Mouse (Mus musculus) monocyte, adult 59 days (primary cell): Measurements from ENCODE around the gene Fam177a. TPM values are rescaled to one million over a fixed set of nuclear protein-coding genes. Genes with fewer than 3 reads are reported as not detected.

Experiments
- total RNA-seq, 2 experiments: library from RNA; stranded (reverse); gene quantifications; one replicate each; pipeline ENCODE4 v1.2.4; 2023

The Fam177a gene
- 1 to 10 TPM in 1 of 2 experiments, not detected in 1; 9.9 TPM for total RNA-seq

DNA sequence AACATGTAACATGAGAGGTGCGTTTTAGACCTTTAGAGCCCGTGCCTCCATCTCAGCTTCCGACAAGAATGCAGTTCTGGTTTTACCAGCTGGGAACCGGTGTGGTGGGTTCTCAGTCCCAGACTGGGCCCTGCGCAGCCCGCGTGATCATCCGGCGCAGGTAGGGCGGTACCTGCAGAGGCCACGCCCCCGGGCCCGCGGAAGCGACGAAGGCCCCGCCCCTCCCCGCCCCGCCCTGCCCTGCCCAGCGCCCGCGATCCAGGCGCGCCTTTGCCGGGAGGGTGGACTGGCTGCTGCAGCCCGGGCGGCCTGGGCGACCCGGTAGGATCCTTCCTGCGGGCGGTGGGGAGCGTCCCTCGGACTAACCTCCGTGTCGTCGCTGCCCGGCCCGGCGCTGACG, at the start of gene Fam177a:
TSS of gene Fam177a (plus strand) at position 228 of the 400 bp plus-strand sequence.

DNA sequence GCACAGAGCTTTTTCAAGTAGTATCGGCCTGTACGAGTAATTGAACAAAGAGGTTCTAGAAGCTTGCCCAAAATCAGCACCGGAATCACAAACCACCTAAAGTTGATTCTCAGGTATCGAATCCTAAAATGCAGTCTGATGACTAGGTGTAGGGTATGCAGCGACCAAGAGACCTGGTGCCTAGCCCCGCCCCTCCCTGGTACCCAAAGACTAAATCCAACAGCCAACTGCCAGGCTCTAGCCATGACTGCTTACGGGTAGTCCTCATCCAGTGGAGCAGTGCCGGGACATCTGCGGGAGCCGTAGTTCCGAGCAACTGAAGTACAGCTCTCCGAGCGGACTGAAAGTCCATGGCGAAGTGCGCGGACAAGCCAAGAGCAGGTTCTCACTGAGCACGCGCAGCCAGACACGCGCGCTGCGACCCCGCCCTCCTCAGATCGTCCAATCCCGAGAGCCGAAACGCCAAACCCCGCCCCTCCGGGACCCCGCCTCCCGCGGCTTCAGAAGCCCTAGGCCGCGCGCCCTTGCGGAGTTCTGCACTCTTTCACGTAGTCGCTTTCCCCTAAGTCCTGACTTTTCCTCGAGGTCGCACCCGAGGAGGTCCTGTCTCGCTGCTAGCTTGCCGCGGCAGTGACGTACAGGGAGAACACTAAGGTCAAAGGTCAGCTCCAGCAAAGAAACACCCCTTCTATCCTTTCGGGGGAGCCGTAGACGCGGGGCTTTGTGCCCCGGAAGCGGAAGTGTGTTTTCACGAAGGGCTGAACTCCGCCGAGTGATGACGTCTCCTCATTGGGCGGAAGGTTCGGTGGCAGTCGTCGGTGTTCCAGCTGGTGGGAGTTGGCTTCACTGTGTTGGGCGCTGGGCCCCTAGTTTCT, 44.3 kb upstream of the Fam177a start, which contains the start of the genes 2700097O09Rik and Srp54a:
TSS of gene 2700097O09Rik (minus strand) at position 385 of the 875 bp plus-strand sequence.
TSS of gene Srp54a (plus strand) at position 537 of the 875 bp plus-strand sequence.

DNA sequence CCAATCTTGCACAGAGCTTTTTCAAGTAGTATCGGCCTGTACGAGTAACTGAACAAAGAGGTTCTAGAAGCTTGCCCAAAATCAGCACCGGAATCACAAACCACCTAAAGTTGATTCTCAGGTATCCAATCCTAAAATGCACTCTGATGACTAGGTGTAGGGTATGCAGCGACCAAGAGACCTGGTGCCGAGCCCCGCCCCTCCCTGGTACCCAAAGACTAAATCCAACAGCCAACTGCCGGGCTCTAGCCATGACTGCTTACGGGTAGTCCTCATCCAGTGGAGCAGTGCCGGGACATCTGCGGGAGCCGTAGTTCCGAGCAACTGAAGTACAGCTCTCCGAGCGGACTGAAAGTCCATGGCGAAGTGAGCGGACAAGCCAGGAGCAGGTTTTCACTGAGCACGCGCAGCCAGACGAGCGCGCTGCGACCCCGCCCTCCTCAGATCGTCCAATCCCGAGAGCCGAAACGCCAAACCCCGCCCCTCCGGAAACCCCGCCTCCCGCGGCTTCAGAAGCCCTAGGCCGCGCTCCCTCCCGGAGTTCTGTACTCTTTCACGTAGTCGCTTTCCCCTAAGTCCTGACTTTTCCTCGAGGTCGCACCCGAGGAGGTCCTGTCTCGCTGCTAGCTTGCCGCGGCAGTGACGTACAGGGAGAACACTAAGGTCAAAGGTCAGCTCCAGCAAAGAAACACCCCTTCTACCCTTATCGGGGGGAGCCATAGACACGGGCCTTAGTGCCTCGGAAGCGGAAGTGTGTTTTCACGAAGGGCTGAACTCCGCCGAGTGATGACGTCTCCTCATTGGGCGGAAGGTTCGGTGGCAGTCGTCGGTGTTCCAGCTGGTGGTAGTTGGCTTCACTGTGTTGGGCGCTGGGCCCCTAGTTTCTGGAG, 30.5 kb downstream of the Fam177a start, which contains the start of gene Srp54b:
TSS of gene Srp54b (plus strand) at position 546 of the 890 bp plus-strand sequence.

Other genes with a start within 250 kb of the Fam177a start
- not detected for gene Gm20403, start 137.9 kb upstream of the Fam177a start, total RNA-seq
- gene Baz1a, start 110.1 kb upstream of the Fam177a start, total RNA-seq = 100 to 1,000 TPM; 133 to 137 TPM
- 1 to 10 TPM; 4.3 to 4.4 TPM for gene 2700097O09Rik, start 44.4 kb upstream of the Fam177a start, total RNA-seq
- gene Srp54a, start 44.2 kb upstream of the Fam177a start, total RNA-seq = 10 to 100 TPM; 50.9 to 57.1 TPM
- 10 to 100 TPM; 30.6 to 52.2 TPM for gene Srp54b, start 30.6 kb downstream of the Fam177a start, total RNA-seq
- 10 to 100 TPM in 1 of 2 experiments, 1 to 10 TPM in 1; 1.7 to 11.6 TPM for gene 1700047I17Rik2, start 75.1 kb downstream of the Fam177a start, total RNA-seq
- gene Srp54c, start 105.7 kb downstream of the Fam177a start, total RNA-seq = 10 to 100 TPM; 16.4 to 19.5 TPM
- gene 1110008L16Rik, start 175.1 kb downstream of the Fam177a start, total RNA-seq = 1 to 10 TPM; 6.9 to 9.0 TPM
- 10 to 100 TPM; 21.5 to 21.6 TPM for gene Ppp2r3c, start 178.5 kb downstream of the Fam177a start, total RNA-seq